Mouse (Mus musculus) lung, adult 18-20 months (tissue): ENCODE measurements at regions not wholly inside any gene's neighbourhood (a gene's known extent, or its start where the extent isn't known, plus 50 kb on each side); places are given as distances from the start of the nearest gene placed in this dataset.

Source experiments
- DNase-seq, 2 experiments: peaks; one replicate each; pipeline ENCODE4 v3.0.0; 2022; ENCODE audit warnings: mixed read lengths in 2 of 2

- no peak for DNase-seq
Observed at GRCm38 (mm10) chr4:10149911-10150310, 724.4 kb upstream of the 2610301B20Rik start.

- DNase-seq = no peak
Observed at GRCm38 (mm10) chr4:10150501-10150900, 723.8 kb upstream of the 2610301B20Rik start.

DNA sequence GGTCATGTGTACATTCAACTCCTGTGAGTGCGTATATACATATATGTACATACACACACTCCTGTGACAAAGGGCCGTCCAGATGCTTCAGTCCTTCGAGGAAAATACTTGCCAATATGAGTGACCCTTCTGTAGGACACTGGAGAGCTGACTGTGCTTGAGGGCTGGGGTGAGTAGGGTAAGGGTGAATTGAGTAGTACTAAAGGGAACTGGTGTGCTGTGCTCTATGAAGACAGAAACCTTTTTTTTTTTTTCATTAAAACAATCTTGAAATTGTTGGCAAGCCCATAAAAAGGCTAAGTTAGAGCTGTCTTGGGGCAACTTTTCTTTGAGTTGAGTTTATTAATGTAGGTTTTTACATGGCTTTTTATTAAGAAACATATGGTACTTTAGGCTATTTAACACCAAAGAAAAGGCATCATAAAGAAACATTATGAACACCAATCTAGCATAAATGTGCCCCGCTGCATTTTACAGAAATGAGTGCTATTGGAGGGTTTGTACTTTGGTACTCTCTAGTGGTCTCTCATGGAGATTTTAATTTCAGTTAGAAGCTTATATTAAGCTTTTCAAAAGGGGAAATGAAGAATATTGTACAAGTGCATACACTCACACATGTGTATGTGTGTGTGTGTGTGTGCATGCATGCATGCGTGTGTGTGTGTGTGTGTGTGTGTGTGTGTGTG, 718.5 kb upstream of the 2610301B20Rik start:
- DNase-seq = no peak

GRCm38 (mm10) chr4:10189896-10190295, 684.4 kb upstream of the 2610301B20Rik start:
- no peak for DNase-seq

GRCm38 (mm10) chr4:10197245-10197943, 676.9 kb upstream of the 2610301B20Rik start:
- no peak for DNase-seq

GRCm38 (mm10) chr4:10201835-10202234, 672.5 kb upstream of the 2610301B20Rik start:
- no peak for DNase-seq

GRCm38 (mm10) chr4:10204224-10204623, 670.1 kb upstream of the 2610301B20Rik start:
- DNase-seq = no peak

GRCm38 (mm10) chr4:10209324-10209923, 664.9 kb upstream of the 2610301B20Rik start:
- DNase-seq = no peak

GRCm38 (mm10) chr4:10211303-10211702, 663.0 kb upstream of the 2610301B20Rik start:
- no peak for DNase-seq

DNA sequence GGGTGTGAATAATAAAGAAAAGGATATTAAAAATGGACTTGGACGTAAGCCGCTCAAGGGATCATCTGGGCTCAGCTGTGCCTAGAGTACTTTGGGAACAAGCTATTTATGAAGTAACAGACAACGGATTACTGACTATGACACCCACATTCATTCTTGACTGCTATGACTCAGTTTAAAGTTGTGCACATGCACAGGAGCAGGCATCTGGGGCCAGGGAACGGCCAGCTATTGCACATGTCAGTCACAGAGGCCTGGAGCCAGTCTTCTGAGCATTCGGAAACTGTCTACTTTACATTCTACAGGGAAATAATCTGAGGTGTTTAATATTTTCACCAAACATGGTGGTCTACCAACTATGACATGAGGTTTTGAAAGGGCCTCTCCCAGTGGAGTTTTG, 639.0 kb upstream of the 2610301B20Rik start:
- no peak for DNase-seq

- no peak for DNase-seq
Observed at GRCm38 (mm10) chr4:10242117-10242516, 632.2 kb upstream of the 2610301B20Rik start.

- no peak for DNase-seq
Observed at GRCm38 (mm10) chr4:10242909-10243308, 631.4 kb upstream of the 2610301B20Rik start.

DNA sequence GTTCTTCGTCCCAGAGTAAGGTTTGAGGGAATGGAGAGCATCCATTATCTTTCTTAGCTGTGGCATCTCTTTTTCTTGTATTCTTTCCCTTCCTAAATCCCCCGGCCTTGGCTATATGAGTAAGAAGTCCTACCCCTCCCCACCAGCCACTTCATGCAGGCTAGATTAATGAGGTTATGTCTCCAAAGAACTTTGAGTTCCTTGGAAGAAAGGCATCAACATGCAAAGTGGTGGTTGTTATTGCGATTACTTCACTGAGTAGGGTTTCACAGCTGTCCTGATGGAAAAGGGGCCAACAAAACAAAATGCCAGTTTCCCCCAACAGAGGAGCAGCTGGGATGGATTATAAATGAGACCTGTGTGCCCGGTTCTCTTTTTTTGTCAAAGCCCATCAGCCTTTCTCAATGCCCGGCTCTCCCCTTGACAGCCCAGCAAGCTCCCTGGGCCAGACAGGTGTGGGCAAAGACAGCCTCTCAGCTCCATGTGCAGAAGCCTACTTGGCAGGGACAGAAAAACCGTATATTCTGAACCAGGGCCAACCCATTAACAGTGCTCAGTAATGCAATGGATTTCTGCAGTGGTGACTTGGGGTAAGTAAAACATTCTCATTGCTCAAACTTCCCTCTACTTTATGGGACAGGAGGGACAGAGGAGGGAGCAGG, 620.1 kb upstream of the 2610301B20Rik start:
- no peak for DNase-seq

- DNase-seq = no peak
Observed at GRCm38 (mm10) chr4:10257537-10257936, 616.8 kb upstream of the 2610301B20Rik start.

DNA sequence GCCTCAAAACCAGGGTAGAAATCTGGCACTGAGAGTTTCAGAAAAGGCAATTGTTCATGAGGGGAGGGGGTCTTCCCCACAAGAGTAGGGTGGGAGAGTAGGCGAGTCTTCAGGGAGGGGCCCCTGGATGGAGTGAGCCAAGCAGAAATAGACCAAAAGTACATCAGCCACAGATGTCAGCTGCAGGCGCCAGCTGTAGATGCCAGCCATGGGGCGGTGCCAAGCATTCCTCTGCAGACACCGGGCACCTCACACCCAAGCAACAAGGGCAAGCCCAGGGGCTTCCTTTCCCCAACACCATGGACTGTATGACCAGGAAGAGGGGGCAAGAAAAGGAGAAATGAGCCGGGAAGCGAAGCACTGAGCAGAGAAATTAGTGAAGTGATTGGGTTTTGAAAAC, 613.9 kb upstream of the 2610301B20Rik start:
- no peak for DNase-seq

GRCm38 (mm10) chr4:10265942-10266341, 608.4 kb upstream of the 2610301B20Rik start:
- peak; percentile 7 to 30 for DNase-seq

GRCm38 (mm10) chr4:10285562-10285961, 588.7 kb upstream of the 2610301B20Rik start:
- no peak for DNase-seq

GRCm38 (mm10) chr4:10290326-10290725, 584.0 kb upstream of the 2610301B20Rik start:
- no peak for DNase-seq

GRCm38 (mm10) chr4:10295012-10295530, 579.2 kb upstream of the 2610301B20Rik start:
- no peak for DNase-seq

- no peak for DNase-seq
Observed at GRCm38 (mm10) chr4:10296220-10296619, 578.1 kb upstream of the 2610301B20Rik start.

GRCm38 (mm10) chr4:10311886-10312285, 562.4 kb upstream of the 2610301B20Rik start:
- DNase-seq = no peak

DNA sequence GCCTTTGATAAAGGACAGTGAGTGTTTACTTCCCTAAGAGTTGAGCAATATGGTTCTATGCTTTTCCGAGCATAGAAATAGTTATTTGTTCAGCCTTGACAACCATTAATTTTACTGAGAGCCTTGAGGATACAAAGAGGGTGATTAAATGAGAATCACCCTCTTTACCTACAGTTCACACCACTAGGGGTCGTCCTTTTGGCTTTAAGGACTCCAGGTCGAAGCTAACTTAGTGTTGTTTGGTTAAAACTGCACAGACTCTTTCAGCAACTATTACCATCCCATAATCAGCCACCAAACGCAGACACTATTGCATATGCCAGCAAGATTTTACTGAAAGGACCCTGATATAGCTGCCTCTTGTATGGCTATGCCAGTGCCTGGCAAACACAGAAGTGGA, 559.2 kb upstream of the 2610301B20Rik start:
- no peak for DNase-seq

- no peak for DNase-seq
Observed at GRCm38 (mm10) chr4:10315875-10316274, 558.4 kb upstream of the 2610301B20Rik start.
